Mouse (Mus musculus) ovary, postnatal 14 days (tissue): ENCODE results near the gene Arl5b.

Experiments used
- DNase-seq: peaks from one replicate; pipeline ENCODE4 v3.0.0; 2022; ENCODE audit warnings: low spot score

Arl5b gene

DNA sequence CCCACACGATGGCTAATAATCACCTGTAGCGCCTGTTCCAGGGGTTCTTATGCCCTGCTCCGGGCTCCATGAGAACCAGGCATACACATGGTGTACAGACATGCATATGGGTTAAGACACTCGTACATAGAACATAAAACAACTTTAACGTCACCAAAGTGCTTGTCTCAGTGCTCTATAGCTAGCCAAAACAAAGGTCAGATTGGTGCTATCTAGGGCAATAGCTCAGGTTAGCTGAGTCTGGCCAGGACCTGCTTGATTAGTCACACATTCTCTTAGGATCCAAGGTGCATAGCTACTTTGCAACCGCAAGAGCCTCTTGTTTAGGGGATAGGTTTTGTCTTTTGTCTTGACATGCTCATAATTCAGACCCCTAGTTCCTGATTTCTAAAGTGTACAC is 63.5 kb downstream of the Arl5b start:
- DNase-seq, result no peak

DNA sequence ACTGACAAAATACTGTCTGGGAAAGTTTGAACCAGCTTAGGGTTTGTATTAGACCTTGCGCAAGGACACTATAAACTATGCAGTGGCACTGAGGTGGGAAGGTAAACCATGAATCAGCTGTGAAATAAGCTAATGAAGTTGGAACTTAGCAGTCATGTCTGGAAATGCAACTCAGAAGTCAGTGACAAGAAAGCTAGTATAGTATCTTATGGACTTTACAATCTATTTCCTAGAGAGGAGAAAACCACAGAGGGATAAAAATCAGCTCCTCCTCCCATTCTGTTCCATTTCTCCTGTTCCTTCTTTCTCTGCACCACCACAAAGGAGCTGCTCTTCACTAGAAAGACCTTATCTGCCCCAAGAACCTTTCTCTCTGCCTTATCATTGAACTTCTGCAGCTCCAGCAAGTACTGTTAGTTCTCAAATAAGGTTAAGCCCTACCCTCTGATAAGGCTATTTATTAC is 72.1 kb downstream of the Arl5b start:
- no peak for DNase-seq
